Mouse (Mus musculus) monocyte, adult 2 months (primary cell): ENCODE measurements around the gene Tex2.

Experiments used
- DNase-seq, 2 experiments: peaks; one replicate each; pipeline ENCODE4 v3.0.0; 2022; ENCODE audit warnings: low spot score in 2 of 2, low read depth in 1 of 2

Tex2 gene

GRCm38 (mm10) chr11:106546081-106546480 is 67.1 kb downstream of the Tex2 start:
- no peak for DNase-seq

DNA sequence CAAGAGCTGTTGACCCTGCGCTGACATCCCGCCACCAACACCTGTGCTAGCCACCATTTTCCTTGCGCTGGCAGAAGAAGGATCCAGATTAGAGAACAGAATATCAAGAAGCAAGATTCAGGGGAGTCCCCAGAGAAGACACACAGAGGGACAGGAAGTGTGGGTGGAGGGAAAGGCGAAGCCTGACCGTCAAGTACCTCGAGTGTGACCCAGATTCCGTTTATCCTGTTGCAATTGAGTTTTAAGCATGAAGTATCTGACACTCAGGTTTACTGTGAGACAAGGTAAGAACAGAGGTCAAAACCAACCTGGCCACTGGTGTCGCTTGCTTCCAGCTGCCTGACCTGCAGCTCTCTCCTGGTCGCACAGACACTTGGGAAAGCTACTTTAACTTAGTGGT is 68.3 kb downstream of the Tex2 start:
- DNase-seq = no peak

- DNase-seq = no peak
These were observed 69.1 kb downstream of the Tex2 start for GRCm38 (mm10) chr11:106544133-106544532.

- DNase-seq = no peak
These were observed 70.2 kb downstream of the Tex2 start for GRCm38 (mm10) chr11:106543006-106543405.

- peak in 1 of 2 experiments; percentile 32 for DNase-seq
These were observed 70.8 kb downstream of the Tex2 start for GRCm38 (mm10) chr11:106542385-106542784.

- no peak for DNase-seq
These were observed 72.5 kb downstream of the Tex2 start for GRCm38 (mm10) chr11:106540506-106541268.

DNA sequence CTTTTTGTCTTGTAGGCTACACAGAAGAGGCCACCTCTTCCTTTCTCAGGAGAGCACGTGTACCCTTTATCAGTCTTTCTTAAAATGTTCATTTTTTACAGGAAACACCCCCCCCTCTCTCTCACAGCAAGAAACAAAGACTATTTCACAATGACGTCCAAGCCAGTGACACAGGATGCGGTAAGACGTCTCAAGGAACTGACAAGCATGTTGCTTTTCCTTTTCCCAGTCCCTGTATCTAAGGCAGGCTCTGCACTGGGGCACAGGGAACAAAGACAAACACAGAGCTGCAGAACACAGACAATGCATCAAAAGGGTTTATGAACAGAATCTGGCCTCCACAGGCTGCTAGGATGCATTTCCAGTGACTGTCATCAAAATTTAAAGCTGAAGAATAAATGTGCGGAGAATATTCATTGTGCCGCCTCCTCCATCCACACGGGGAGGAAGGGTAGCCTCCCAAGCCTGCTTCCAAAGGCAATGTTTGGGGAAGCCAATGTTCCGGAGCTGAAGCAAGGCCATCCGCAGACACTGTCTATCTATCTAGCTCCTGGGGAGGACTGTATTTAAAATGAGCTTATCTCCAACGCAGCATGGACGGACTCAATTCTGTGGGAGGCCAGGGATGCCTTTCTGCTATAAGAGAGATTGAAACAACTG is 76.8 kb downstream of the Tex2 start:
- no peak for DNase-seq

GRCm38 (mm10) chr11:106535660-106536252 is 77.5 kb downstream of the Tex2 start:
- DNase-seq = no peak

GRCm38 (mm10) chr11:106532248-106532790 is 80.9 kb downstream of the Tex2 start:
- no peak for DNase-seq

DNA sequence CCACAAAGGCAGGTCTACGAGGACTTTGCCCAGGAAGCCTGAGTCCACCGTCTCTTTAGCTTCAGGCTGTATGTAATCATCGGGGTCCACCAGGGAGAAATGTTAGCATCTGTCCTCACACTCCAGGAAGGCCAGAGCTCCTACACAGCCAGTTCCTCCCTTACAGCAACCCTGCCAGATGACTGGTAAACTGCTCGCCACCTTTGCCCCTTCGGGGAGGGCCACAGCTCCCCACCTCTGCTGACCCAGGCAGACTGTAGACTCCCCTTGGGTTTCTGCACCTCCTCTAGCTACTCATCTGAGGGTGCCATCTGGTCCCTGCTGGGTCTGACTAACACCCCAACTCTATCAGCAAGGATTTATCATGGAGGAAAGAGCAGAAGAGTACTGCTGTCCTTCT is 83.4 kb downstream of the Tex2 start:
- DNase-seq = no peak

GRCm38 (mm10) chr11:106529113-106529512 is 84.1 kb downstream of the Tex2 start:
- DNase-seq = no peak

DNA sequence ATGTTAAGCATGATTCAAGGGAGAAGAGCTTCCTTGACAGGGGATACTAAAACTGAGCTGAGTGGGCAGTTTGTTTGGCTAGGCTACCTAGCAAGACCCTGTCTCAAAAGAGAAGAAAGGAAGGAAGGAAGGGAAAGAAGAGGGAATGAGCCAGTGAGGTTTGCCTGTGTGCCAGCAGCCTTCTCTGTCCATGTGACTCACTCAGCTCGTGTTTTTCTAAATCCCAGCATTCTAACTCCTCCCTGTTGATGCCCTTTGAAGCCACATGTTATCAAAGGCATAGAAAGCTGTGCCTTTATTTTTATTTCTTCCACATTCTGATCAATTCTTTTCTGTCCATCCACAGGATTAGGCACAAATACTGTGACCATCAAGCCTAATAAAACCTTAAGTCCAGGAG is 85.3 kb downstream of the Tex2 start:
- DNase-seq = no peak

DNA sequence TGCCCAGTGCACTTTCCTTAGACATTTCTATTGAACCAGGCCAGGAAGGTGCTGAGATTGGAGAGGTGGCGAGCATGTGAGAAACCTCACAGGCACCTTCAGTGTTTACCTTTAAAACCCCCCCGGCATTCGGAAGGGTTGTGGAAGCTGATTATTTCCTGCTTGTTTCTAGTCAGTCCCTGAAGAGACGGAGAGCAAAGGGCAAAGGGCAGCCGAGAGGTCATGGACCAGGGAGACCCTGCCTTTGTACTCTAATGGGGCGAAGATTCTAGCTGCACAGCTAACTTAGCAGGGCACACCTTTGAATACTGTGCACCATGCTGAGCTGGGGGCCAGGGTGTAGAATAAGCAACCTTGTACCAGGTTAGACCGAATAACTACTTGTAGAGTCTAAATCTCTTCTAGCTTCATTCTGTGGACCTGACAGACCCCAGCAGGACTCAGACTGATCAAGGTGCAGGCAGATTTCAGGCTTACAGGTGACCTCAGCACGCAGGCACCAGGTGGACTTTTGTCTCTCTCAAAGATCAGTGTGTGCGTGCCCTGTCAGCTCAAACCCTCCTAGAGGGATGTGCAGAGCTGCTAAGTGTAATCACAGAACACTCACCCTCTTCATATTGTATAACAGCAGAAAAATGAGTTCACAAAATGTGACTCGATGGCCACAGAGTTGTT is 85.9 kb downstream of the Tex2 start:
- no peak for DNase-seq

DNA sequence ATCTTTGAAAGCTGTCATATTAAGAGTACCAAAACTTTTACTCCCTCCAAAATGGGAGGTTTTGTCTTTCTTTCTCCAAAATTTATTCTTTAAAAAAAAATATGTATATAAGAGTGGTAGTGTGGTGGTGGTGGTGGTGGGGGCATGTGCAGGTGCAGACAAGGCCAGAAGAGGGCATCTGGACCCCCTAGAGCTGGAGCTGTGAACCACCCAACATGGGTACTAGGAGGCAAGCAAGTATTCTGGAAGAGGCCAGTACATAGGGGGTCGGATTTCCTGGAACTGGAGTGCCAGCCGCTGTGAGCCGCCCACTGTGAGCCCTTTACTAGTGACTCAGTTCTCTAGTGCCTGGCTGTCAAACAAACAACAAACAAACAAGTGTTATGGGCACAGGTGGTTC is 90.7 kb downstream of the Tex2 start:
- DNase-seq = no peak

DNA sequence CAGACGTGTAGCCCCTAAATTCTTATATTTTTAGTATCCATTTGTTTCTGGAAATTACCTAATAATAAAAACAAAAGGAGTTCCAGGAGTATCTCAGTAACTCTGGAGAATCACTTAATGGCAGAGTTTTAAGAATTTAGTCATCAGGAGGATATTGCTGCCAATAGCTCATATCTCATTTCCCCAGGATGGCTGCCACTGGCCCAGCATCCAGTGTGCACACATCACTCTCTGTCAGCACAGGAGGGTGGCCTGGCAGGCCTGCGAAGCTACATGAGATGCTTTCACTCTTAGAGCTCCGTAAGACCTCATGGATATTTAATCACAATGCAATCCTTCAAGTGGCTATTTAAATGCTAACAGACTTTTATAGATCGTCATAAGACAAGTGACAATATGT is 91.6 kb downstream of the Tex2 start:
- no peak for DNase-seq

DNA sequence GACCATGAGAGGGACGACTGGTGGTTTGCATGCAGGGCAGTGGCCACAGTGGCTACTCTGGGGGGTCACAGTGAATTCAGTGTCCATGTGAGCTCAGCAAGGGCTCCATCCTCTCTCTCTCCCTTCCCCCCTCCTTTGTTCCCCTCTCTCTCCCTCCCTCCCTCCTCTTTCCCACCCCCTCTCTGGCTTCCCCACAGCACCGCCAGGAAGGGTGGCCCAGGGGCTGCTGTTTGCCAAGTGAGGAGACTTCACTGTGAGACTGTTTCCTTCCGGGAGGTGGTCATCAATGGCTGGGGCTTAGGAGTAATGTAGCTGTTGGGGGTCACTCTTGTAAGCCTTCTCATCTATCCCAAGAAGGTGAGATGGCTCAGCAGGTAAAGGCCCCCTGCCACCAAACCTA is 92.8 kb downstream of the Tex2 start:
- DNase-seq = no peak

- no peak for DNase-seq
These were observed 93.7 kb downstream of the Tex2 start for GRCm38 (mm10) chr11:106519519-106519918.

DNA sequence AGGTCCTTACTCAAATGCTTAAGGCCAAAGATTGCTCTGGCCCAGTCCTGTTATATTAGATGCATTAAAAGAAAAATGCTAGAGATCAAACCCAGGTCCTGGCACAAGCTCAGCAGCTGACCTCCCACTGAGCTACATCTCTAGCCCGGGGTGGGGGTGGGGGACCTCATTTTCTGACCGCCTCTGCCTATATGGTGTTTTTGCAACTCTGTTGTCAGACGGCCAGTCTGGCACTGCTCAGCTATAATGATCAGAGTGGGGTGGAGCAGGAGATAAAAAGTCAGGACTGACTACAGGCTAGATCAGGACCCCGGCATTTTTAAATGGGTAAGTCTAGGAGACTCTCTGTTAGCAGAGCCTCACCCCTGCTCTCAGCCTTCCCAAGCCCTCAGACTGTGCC is 94.8 kb downstream of the Tex2 start:
- DNase-seq = no peak

GRCm38 (mm10) chr11:106515079-106515745 is 98.0 kb downstream of the Tex2 start:
- DNase-seq = no peak

GRCm38 (mm10) chr11:106514446-106514845 is 98.8 kb downstream of the Tex2 start:
- no peak for DNase-seq

GRCm38 (mm10) chr11:106513166-106513565 is 100.1 kb downstream of the Tex2 start:
- DNase-seq = no peak
